Mouse (Mus musculus) heart, adult 9 months (tissue): Measurements from ENCODE around the gene Il1a.

ENCODE experiments used
- DNase-seq, 2 experiments: peaks; one replicate each; pipeline ENCODE4 v3.0.0; 2022; ENCODE audit warnings: low spot score in 2 of 2

Gene Il1a

GRCm38 (mm10) chr2:129263073-129263472, 46.7 kb downstream of the Il1a start:
- no peak for DNase-seq

- DNase-seq: no peak
Observed at GRCm38 (mm10) chr2:129261151-129261794, 48.5 kb downstream of the Il1a start.

GRCm38 (mm10) chr2:129260646-129261045, 49.1 kb downstream of the Il1a start:
- DNase-seq: no peak

- peak; percentile 43 to 65 for DNase-seq
Observed at GRCm38 (mm10) chr2:129258475-129259211, 51.1 kb downstream of the Il1a start.

GRCm38 (mm10) chr2:129258056-129258455, 51.7 kb downstream of the Il1a start:
- DNase-seq: no peak

- DNase-seq: no peak
Observed at GRCm38 (mm10) chr2:129256006-129256405, 53.8 kb downstream of the Il1a start.

GRCm38 (mm10) chr2:129254076-129254475, 55.7 kb downstream of the Il1a start:
- DNase-seq: no peak

GRCm38 (mm10) chr2:129253631-129253970, 56.2 kb downstream of the Il1a start:
- no peak for DNase-seq

- no peak for DNase-seq
Observed at GRCm38 (mm10) chr2:129252836-129253630, 56.7 kb downstream of the Il1a start.
